Mouse (Mus musculus) stomach, embryonic 15.5 days (tissue): Measurements from ENCODE around the gene Sema4d. TPM values are rescaled to one million over a fixed set of nuclear protein-coding genes. Genes with fewer than 3 reads are reported as not detected.

Experiments
- ATAC-seq: fragments of 200-750 bp; cut with Nextera tagmentation; 2 replicates; pipeline ENCODE4 v1.8.0; 2017; ENCODE audit warnings: low read depth, moderate number of reproducible peaks, moderate TSS enrichment; ENCODE audit not compliant: insufficient read depth, low FRiP score
- H3K27ac ChIP-seq: fragments of 300-500 bp; sonication (generic); 2 replicates; pipeline ENCODE4 v1.5.1; 2015; ENCODE audit warnings: mild to moderate bottlenecking, inconsistent platforms
- H3K27me3 ChIP-seq: fragments of 300-500 bp; sonication (generic); replicated peaks from 2 replicates; pipeline ENCODE4 v1.6.1; 2015; ENCODE audit warnings: inconsistent platforms
- H3K36me3 ChIP-seq: fragments of 300-500 bp; sonication (generic); 2 replicates; pipeline ENCODE4 v1.6.1; 2015; ENCODE audit warnings: inconsistent platforms
- H3K4me1 ChIP-seq: fragments of 300-500 bp; sonication (generic); 2 replicates; pipeline ENCODE4 v1.6.1; 2015; ENCODE audit warnings: inconsistent platforms
- H3K4me2 ChIP-seq: fragments of 300-500 bp; sonication (generic); 2 replicates; pipeline ENCODE4 v1.6.1; 2015; ENCODE audit warnings: mild to moderate bottlenecking, inconsistent platforms
- H3K4me3 ChIP-seq: fragments of 300-500 bp; sonication (generic); replicated peaks from 2 replicates; pipeline ENCODE4 v1.5.1; 2015; ENCODE audit warnings: inconsistent platforms
- H3K9ac ChIP-seq: fragments of 300-500 bp; sonication (generic); 2 replicates; pipeline ENCODE4 v1.6.1; 2015; ENCODE audit warnings: inconsistent platforms
- H3K9me3 ChIP-seq: fragments of 300-500 bp; sonication (generic); 2 replicates; pipeline ENCODE4 v1.6.1; 2016; ENCODE audit warnings: inconsistent platforms
- WGBS: fragments of 180-500 bp; shearing (Covaris S2); methylation state at CpG from one replicate; pipeline ENCODE4 v1.1.7; 2015; 5-methylcytosine and 5-hydroxymethylcytosine counted together
- polyA plus RNA-seq: library from polyadenylated mRNA; unstranded; fragments of >200 nt; fragmentation: Nextera tagmentation; extraction: Ambion mirVana; gene quantifications from 2 replicates; pipeline ENCODE4 v1.2.1, GENCODE M21; 2015

Sema4d gene
- polyA plus RNA-seq, 1 experiment from 2014 or later: 10.2 TPM

- peaks cover 28% of the 10 kb centered on the region; the same call in 1 of the 2 replicates for H3K4me1 ChIP-seq
- WGBS: 63% methylated on average over 2 of the region's 2 CpGs
- H3K27ac ChIP-seq: peak overlapping the region; percentile 88
Measured at GRCm38 (mm10) chr13:51757099-51757498, 36.4 kb downstream of the Sema4d start.

GRCm38 (mm10) chr13:51756563-51756962 lies 37.0 kb downstream of the Sema4d start:
- Histone ChIP-seq H3K4me1 (peaks cover 28% of the 10 kb centered on the region; the same call in 1 of the 2 replicates), H3K4me2 (peak overlapping the region; percentile 26; the same call in 1 of the 2 replicates), H3K36me3 (no peaks in the 10 kb centered on the region), H3K9ac (no peak overlapping the region), H3K27me3 (no peaks in the 10 kb centered on the region), H3K27ac (peak overlapping the region; percentile 88), H3K4me3 (no peak overlapping the region), H3K9me3 (no peaks in the 10 kb centered on the region)
- ATAC-seq: no peak; the same call in 1 of the 2 replicates
- 24% methylated on average over 3 of the region's 3 CpGs for WGBS

More at GRCm38 (mm10) chr13:51757099-51757498, 36.4 kb downstream of the Sema4d start:
- Histone ChIP-seq H3K36me3 (no peaks in the 10 kb centered on the region), H3K27me3 (no peaks in the 10 kb centered on the region), H3K9me3 (no peaks in the 10 kb centered on the region), H3K4me2 (no peak overlapping the region), H3K9ac (no peak overlapping the region), H3K4me3 (no peak overlapping the region)
- ATAC-seq: no peak

- no peak overlapping the region for H3K4me3 ChIP-seq
- peaks cover 26% of the 10 kb centered on the region; the same call in 1 of the 2 replicates for H3K4me1 ChIP-seq
- no peaks in the 10 kb centered on the region for H3K9me3 ChIP-seq
- peak overlapping the region; percentile 26; the same call in 1 of the 2 replicates for H3K4me2 ChIP-seq
- WGBS: 53% methylated on average over 9 of the region's 9 CpGs
- H3K9ac ChIP-seq: no peak overlapping the region
- H3K27ac ChIP-seq: peak overlapping the region; percentile 88
- H3K27me3 ChIP-seq: no peaks in the 10 kb centered on the region
- no peak for ATAC-seq
- H3K36me3 ChIP-seq: no peaks in the 10 kb centered on the region
Measured at GRCm38 (mm10) chr13:51756019-51756418, 37.5 kb downstream of the Sema4d start.

- Histone ChIP-seq H3K36me3 (no peaks in the 10 kb centered on the region), H3K27me3 (no peaks in the 10 kb centered on the region), H3K27ac (peak overlapping the region; percentile 88), H3K9me3 (no peaks in the 10 kb centered on the region), H3K4me3 (no peak overlapping the region), H3K9ac (no peak overlapping the region), H3K4me2 (no peak overlapping the region), H3K4me1 (peaks cover 26% of the 10 kb centered on the region; the same call in 1 of the 2 replicates)
- no peak for ATAC-seq
- WGBS: 73% methylated on average over 7 of the region's 7 CpGs
Measured at GRCm38 (mm10) chr13:51755584-51755983, 38.0 kb downstream of the Sema4d start.

GRCm38 (mm10) chr13:51754559-51755126 lies 38.9 kb downstream of the Sema4d start:
- H3K4me1 ChIP-seq: peaks cover 31% of the 10 kb centered on the region; the same call in 1 of the 2 replicates
- no peak overlapping the region for H3K9ac ChIP-seq

GRCm38 (mm10) chr13:51753802-51754444 lies 39.6 kb downstream of the Sema4d start:
- 67% methylated on average over 5 of the region's 5 CpGs for WGBS
- no peak overlapping the region for H3K4me2 ChIP-seq
- no peak overlapping the region; the same call in none of the 2 replicates for H3K27ac ChIP-seq
- no peak overlapping the region for H3K9ac ChIP-seq
- peaks cover 31% of the 10 kb centered on the region; the same call in 1 of the 2 replicates for H3K4me1 ChIP-seq
- H3K27me3 ChIP-seq: no peaks in the 10 kb centered on the region
- no peak for ATAC-seq
- H3K4me3 ChIP-seq: no peak overlapping the region
- H3K9me3 ChIP-seq: no peaks in the 10 kb centered on the region
- H3K36me3 ChIP-seq: no peaks in the 10 kb centered on the region

More at GRCm38 (mm10) chr13:51754559-51755126, 38.9 kb downstream of the Sema4d start:
- 54% methylated on average over 13 of the region's 13 CpGs for WGBS
- Histone ChIP-seq H3K4me3 (no peak overlapping the region), H3K4me2 (no peak overlapping the region), H3K27me3 (no peaks in the 10 kb centered on the region), H3K9me3 (no peaks in the 10 kb centered on the region), H3K27ac (peak overlapping the region; percentile 88), H3K36me3 (no peaks in the 10 kb centered on the region)
- ATAC-seq: no peak; the same call in 1 of the 2 replicates

GRCm38 (mm10) chr13:51753168-51753465 lies 40.4 kb downstream of the Sema4d start:
- no peaks in the 10 kb centered on the region for H3K36me3 ChIP-seq
- no peak overlapping the region for H3K9ac ChIP-seq
- no peaks in the 10 kb centered on the region for H3K9me3 ChIP-seq
- no peak for ATAC-seq
- no peaks in the 10 kb centered on the region for H3K27me3 ChIP-seq
- 44% methylated on average over 6 of the region's 6 CpGs for whole genome bisulfite sequencing
- H3K4me1 ChIP-seq: peaks cover 38% of the 10 kb centered on the region
- no peak overlapping the region for H3K27ac ChIP-seq
- no peak overlapping the region for H3K4me3 ChIP-seq
- H3K4me2 ChIP-seq: no peak overlapping the region

GRCm38 (mm10) chr13:51752346-51753167 lies 41.0 kb downstream of the Sema4d start:
- Histone ChIP-seq H3K36me3 (no peaks in the 10 kb centered on the region), H3K9me3 (no peaks in the 10 kb centered on the region), H3K27me3 (no peaks in the 10 kb centered on the region), H3K4me3 (no peak overlapping the region), H3K4me2 (no peak overlapping the region), H3K27ac (no peak overlapping the region), H3K4me1 (peaks cover 44% of the 10 kb centered on the region), H3K9ac (no peak overlapping the region)
- ATAC-seq: no peak
- WGBS: 60% methylated on average over 15 of the region's 15 CpGs

- Histone ChIP-seq H3K9me3 (no peaks in the 10 kb centered on the region), H3K4me2 (no peak overlapping the region), H3K27ac (no peak overlapping the region), H3K9ac (no peak overlapping the region), H3K4me3 (no peak overlapping the region), H3K36me3 (no peaks in the 10 kb centered on the region), H3K27me3 (no peaks in the 10 kb centered on the region), H3K4me1 (peaks cover 35% of the 10 kb centered on the region)
- 69% methylated on average over 14 of the region's 14 CpGs for WGBS
- no peak for ATAC-seq
Measured at GRCm38 (mm10) chr13:51749578-51750345, 43.8 kb downstream of the Sema4d start.

GRCm38 (mm10) chr13:51748009-51748552 lies 45.5 kb downstream of the Sema4d start:
- Histone ChIP-seq H3K4me3 (no peak overlapping the region), H3K36me3 (no peaks in the 10 kb centered on the region), H3K4me2 (no peak overlapping the region), H3K9ac (no peak overlapping the region), H3K27me3 (no peaks in the 10 kb centered on the region), H3K27ac (peak overlapping the region; percentile 18; the same call in 1 of the 2 replicates), H3K9me3 (no peaks in the 10 kb centered on the region), H3K4me1 (peaks cover 27% of the 10 kb centered on the region)
- WGBS: 44% methylated on average over 12 of the region's 12 CpGs
- ATAC-seq: peak; percentile 80; the same call in 1 of the 2 replicates

GRCm38 (mm10) chr13:51747069-51747468 lies 46.5 kb downstream of the Sema4d start:
- H3K36me3 ChIP-seq: no peaks in the 10 kb centered on the region
- 89% methylated on average over 7 of the region's 7 CpGs for WGBS
- no peak overlapping the region for H3K4me2 ChIP-seq
- no peak overlapping the region for H3K27ac ChIP-seq
- no peaks in the 10 kb centered on the region for H3K27me3 ChIP-seq
- no peaks in the 10 kb centered on the region for H3K9me3 ChIP-seq
- H3K4me3 ChIP-seq: no peak overlapping the region
- H3K9ac ChIP-seq: no peak overlapping the region
- peaks cover 20% of the 10 kb centered on the region for H3K4me1 ChIP-seq
- ATAC-seq: no peak
